Mouse (Mus musculus) liver, postnatal 0 days (tissue): ENCODE data around the gene Siglec1. TPM values are rescaled to one million over a fixed set of nuclear protein-coding genes. Genes with fewer than 3 reads are reported as not detected.
"Not testable (repeated sequence)": the region's sequence is repeated elsewhere in the genome, so short reads cannot be mapped to it uniquely, and the experiment has no call there.

Source experiments
- ATAC-seq: fragments of 200-750 bp; cut with Nextera tagmentation; 2 replicates; pipeline ENCODE4 v1.8.0; 2017; ENCODE audit warnings: mild to moderate bottlenecking, moderate library complexity
- DNase-seq: peaks from one replicate; pipeline ENCODE4 v3.0.0-alpha.2; 2016
- H3K27ac ChIP-seq: fragments of 300-500 bp; sonication (generic); 2 replicates; pipeline ENCODE4 v1.5.1; 2014; ENCODE audit warnings: antibody characterized with exemption, moderate library complexity, mild to moderate bottlenecking, low read depth
- H3K27me3 ChIP-seq: fragments of 300-500 bp; sonication (generic); 2 replicates; pipeline ENCODE4 v1.6.1; 2014; ENCODE audit warnings: low read length, control low read depth, mixed read lengths; ENCODE audit not compliant: insufficient read depth
- H3K36me3 ChIP-seq: fragments of 300-500 bp; sonication (generic); replicated peaks from 2 replicates; pipeline ENCODE4 v1.6.1; 2014; ENCODE audit warnings: mild to moderate bottlenecking, control low read depth, low read length, moderate library complexity, mixed read lengths; ENCODE audit not compliant: insufficient read depth
- H3K4me1 ChIP-seq: fragments of 300-500 bp; sonication (generic); 2 replicates; pipeline ENCODE4 v1.6.1; 2014; ENCODE audit warnings: antibody characterized with exemption, mild to moderate bottlenecking, control low read depth; ENCODE audit not compliant: insufficient read depth
- H3K4me2 ChIP-seq: fragments of 300-500 bp; sonication (generic); 2 replicates; pipeline ENCODE4 v1.6.1; 2014; ENCODE audit warnings: low read depth, mild to moderate bottlenecking, low read length, moderate library complexity, mixed read lengths
- H3K4me3 ChIP-seq: fragments of 300-500 bp; sonication (generic); 2 replicates; pipeline ENCODE4 v1.5.1; 2014; ENCODE audit warnings: low read depth, low read length
- H3K9ac ChIP-seq: fragments of 300-500 bp; sonication (generic); replicated peaks from 2 replicates; pipeline ENCODE4 v1.6.1; 2014; ENCODE audit warnings: mild to moderate bottlenecking, moderate library complexity
- H3K9me3 ChIP-seq: fragments of 300-500 bp; sonication (generic); 2 replicates; pipeline ENCODE4 v1.6.1; 2016; ENCODE audit warnings: mild to moderate bottlenecking, control low read depth, low read length, mixed read lengths
- CTCF ChIP-seq: sonication (generic); IDR thresholded peaks from 2 replicates; pipeline ENCODE4 v1.5.1; 2016; ENCODE audit warnings: antibody characterized with exemption, low read depth
- EP300 ChIP-seq: IDR thresholded peaks from 2 replicates; pipeline ENCODE4 v1.6.1; 2016; ENCODE audit warnings: antibody characterized with exemption, low read depth, mild to moderate bottlenecking
- WGBS: fragments of 180-500 bp; shearing (Covaris S2); extraction: QIAGEN DNeasy Blood & Tissue Kit; methylation state at CpG from one replicate; pipeline ENCODE4 v1.1.7; 2014; ENCODE audit not compliant: insufficient replicate concordance; 5-methylcytosine and 5-hydroxymethylcytosine counted together
- polyA plus RNA-seq: library from polyadenylated mRNA; unstranded; fragments of >200 nt; fragmentation: Nextera tagmentation; extraction: Ambion mirVana; gene quantifications from 2 replicates; pipeline ENCODE4 v1.2.1, GENCODE M21; 2015

Gene Siglec1
- polyA plus RNA-seq, 1 experiment from 2014 or later = 2.0 TPM

DNA sequence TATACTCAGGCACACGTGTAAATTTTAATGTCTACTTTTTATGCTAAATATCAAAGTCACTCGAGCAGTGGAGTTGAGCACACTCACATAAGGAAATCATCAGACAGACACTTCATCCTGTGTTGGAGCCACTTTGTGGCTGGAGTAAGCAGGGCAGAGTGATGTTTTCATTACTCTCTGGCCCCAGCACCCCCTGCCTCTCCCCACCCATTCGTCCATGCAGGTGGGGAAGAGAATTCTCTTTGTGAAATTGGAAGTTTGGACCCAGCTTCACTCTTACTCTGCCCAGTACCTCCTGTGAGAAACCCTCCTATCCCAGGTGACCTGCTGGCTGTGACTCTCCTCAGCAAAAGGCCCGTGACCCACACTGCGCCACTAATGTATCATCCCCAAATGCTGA lies 47.9 kb downstream of the Siglec1 start:
- no peak overlapping the region for H3K9ac ChIP-seq
- ATAC-seq (no peak), DNase-seq (no peak)
- H3K4me3 ChIP-seq = no peak overlapping the region
- no peaks in the 10 kb centered on the region for H3K36me3 ChIP-seq
- peaks cover 5% of the 10 kb centered on the region; the same call in 1 of the 2 replicates for H3K4me1 ChIP-seq
- WGBS = 76% methylated on average over 5 of the region's 5 CpGs
- no peak overlapping the region for H3K27ac ChIP-seq
- no peak overlapping the region for H3K4me2 ChIP-seq
- H3K27me3 ChIP-seq = peaks cover 47% of the 10 kb centered on the region
- peaks cover 2% of the 10 kb centered on the region for H3K9me3 ChIP-seq
- no peak for TF ChIP-seq CTCF
- TF ChIP-seq EP300 = no peak

GRCm38 (mm10) chr2:131038197-131038596 lies 48.4 kb downstream of the Siglec1 start:
- no peaks in the 10 kb centered on the region for H3K36me3 ChIP-seq
- H3K4me3 ChIP-seq = no peak overlapping the region
- ATAC-seq (no peak), DNase-seq (no peak)
- TF ChIP-seq EP300 = no peak
- TF ChIP-seq CTCF = no peak
- 87% methylated on average over 6 of the region's 6 CpGs for WGBS
- no peak overlapping the region for H3K4me2 ChIP-seq
- peaks cover 5% of the 10 kb centered on the region; the same call in 1 of the 2 replicates for H3K4me1 ChIP-seq
- H3K9ac ChIP-seq = no peak overlapping the region
- H3K27me3 ChIP-seq = peaks cover 45% of the 10 kb centered on the region
- H3K27ac ChIP-seq = no peak overlapping the region
- peaks cover 4% of the 10 kb centered on the region for H3K9me3 ChIP-seq

- ATAC-seq = no peak
- WGBS = 50% methylated on average over 17 of the region's 17 CpGs
- Histone ChIP-seq H3K9me3 (peaks cover 4% of the 10 kb centered on the region), H3K4me3 (no peak overlapping the region), H3K36me3 (no peaks in the 10 kb centered on the region), H3K27ac (no peak overlapping the region), H3K4me1 (peaks cover 5% of the 10 kb centered on the region; the same call in 1 of the 2 replicates), H3K4me2 (no peak overlapping the region), H3K9ac (no peak overlapping the region), H3K27me3 (peaks cover 37% of the 10 kb centered on the region)
- TF ChIP-seq CTCF (no peak), EP300 (no peak)
- no peak for DNase-seq
These were observed 49.2 kb downstream of the Siglec1 start for GRCm38 (mm10) chr2:131037226-131037990.

- Histone ChIP-seq H3K4me3 (no peak overlapping the region), H3K4me1 (peaks cover 5% of the 10 kb centered on the region; the same call in 1 of the 2 replicates), H3K9ac (no peak overlapping the region), H3K9me3 (peaks cover 4% of the 10 kb centered on the region), H3K27me3 (peaks cover 31% of the 10 kb centered on the region), H3K27ac (no peak overlapping the region), H3K4me2 (no peak overlapping the region), H3K36me3 (no peaks in the 10 kb centered on the region)
- TF ChIP-seq CTCF (no peak), EP300 (no peak)
- DNase-seq = no peak
- no peak for ATAC-seq
These were observed 49.8 kb downstream of the Siglec1 start for GRCm38 (mm10) chr2:131036757-131037156.

- Histone ChIP-seq H3K9me3 (peaks cover 4% of the 10 kb centered on the region), H3K9ac (no peak overlapping the region), H3K4me3 (no peak overlapping the region), H3K27me3 (peaks cover 26% of the 10 kb centered on the region), H3K27ac (no peak overlapping the region), H3K36me3 (no peaks in the 10 kb centered on the region), H3K4me1 (peaks cover 2% of the 10 kb centered on the region; the same call in 1 of the 2 replicates), H3K4me2 (no peak overlapping the region)
- DNase-seq (no peak), ATAC-seq (no peak)
- 85% methylated on average over 2 of the region's 2 CpGs for WGBS
- no peak for TF ChIP-seq CTCF
These were observed 50.2 kb downstream of the Siglec1 start for GRCm38 (mm10) chr2:131036343-131036742.

DNA sequence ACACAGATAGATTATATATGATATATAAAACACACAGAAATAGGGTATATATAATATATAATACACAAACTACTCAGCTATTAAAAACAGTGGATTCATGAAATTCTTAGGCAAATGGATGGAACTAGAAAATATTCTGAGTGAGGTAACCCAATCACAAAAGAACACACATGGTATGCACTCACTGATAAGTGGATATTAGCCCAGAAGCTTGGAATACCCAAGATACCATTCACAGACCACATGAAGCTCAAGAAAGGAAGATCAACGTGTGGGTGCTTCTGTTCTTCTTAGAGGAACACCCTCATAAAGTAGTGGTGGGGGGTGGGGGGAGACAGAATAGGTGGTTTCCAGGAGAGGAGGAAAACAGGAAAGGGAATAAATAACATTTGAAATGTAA lies 55.2 kb downstream of the Siglec1 start:
- not testable (repeated sequence) for ATAC-seq

More for the DNA sequence above, 55.2 kb downstream of the Siglec1 start:
- not testable (repeated sequence) for H3K4me2 ChIP-seq, H3K9ac ChIP-seq, H3K27ac ChIP-seq, DNase-seq, H3K9me3 ChIP-seq, H3K4me3 ChIP-seq, H3K27me3 ChIP-seq, H3K36me3 ChIP-seq
- peaks cover 19% of the 10 kb centered on the region for H3K4me1 ChIP-seq
- whole genome bisulfite sequencing = 26% methylated on average over 1 of the region's 1 CpGs
- TF ChIP-seq EP300 = peak; percentile 78
